Mouse (Mus musculus): ENCODE results near the gene Lmna. TPM values are rescaled to one million over a fixed set of nuclear protein-coding genes. Genes with fewer than 3 reads are reported as not detected.

Gene Lmna
- total RNA-seq, 2 experiments from 2014 or later, result 75.3 to 79.8 TPM

Small RNAs within 50 kb of the gene (microRNA-seq; reads per million reads assigned to microRNA genes)
- gene Mir1905 (0 reads per million in 2 experiments), gene Mir7011 (0 reads per million in 2 experiments)

Other genes starting within 250 kb of the Lmna start
- gene Gm38392, start 222.7 kb downstream of the Lmna start, total RNA-seq (2021), result under 1 TPM; 0.35 to 0.51 TPM
- gene Tsacc, start 213.0 kb downstream of the Lmna start, total RNA-seq (2021), result 1 to 10 TPM; 4.2 to 5.3 TPM
- gene Cct3, start 212.8 kb downstream of the Lmna start, total RNA-seq (2021), result 10 to 100 TPM; 85.5 to 97.0 TPM
- 10 to 100 TPM; 34.5 to 45.4 TPM for gene Glmp, start 184.9 kb downstream of the Lmna start, total RNA-seq (2021)
- 1 to 10 TPM; 2.0 to 2.4 TPM for gene Tmem79, start 173.8 kb downstream of the Lmna start, total RNA-seq (2021)
- gene Smg5, start 173.7 kb downstream of the Lmna start, total RNA-seq (2021), result 10 to 100 TPM; 34.8 to 35.8 TPM
- gene Paqr6, start 145.4 kb downstream of the Lmna start, total RNA-seq (2021), result under 1 TPM; 0.26 to 0.42 TPM
- gene Bglap3, start 137.2 kb downstream of the Lmna start, total RNA-seq (2021), result not detected
- not detected for gene Bglap2, start 131.3 kb downstream of the Lmna start, total RNA-seq (2021)
- not detected for gene Bglap, start 125.5 kb downstream of the Lmna start, total RNA-seq (2021)
- gene Pmf1, start 99.6 kb downstream of the Lmna start, total RNA-seq (2021), result 10 to 100 TPM; 15.1 to 20.3 TPM
- 10 to 100 TPM; 13.0 to 15.6 TPM for gene Slc25a44, start 84.8 kb downstream of the Lmna start, total RNA-seq (2021)
- 1 to 10 TPM; 1.2 to 1.4 TPM for gene Sema4a, start 48.8 kb downstream of the Lmna start, total RNA-seq (2021)
- under 1 TPM; 0.17 to 0.33 TPM for gene Mex3a, start 22.4 kb upstream of the Lmna start, total RNA-seq (2021)
- not detected for gene Rab25, start 38.3 kb upstream of the Lmna start, total RNA-seq (2021)
- gene Lamtor2, start 43.1 kb upstream of the Lmna start, total RNA-seq (2021), result 10 to 100 TPM; 70.6 to 76.1 TPM
- gene Ubqln4, start 43.8 kb upstream of the Lmna start, total RNA-seq (2021), result 10 to 100 TPM; 73.6 to 77.4 TPM
- gene Ssr2, start 65.9 kb upstream of the Lmna start, total RNA-seq (2021), result 10 to 100 TPM; 46.3 to 51.4 TPM
- gene Arhgef2, start 96.0 kb upstream of the Lmna start, total RNA-seq (2021), result 10 to 100 TPM; 18.5 to 29.3 TPM
- not detected for gene Rxfp4, start 143.2 kb upstream of the Lmna start, total RNA-seq (2021)
- 10 to 100 TPM; 19.9 to 25.0 TPM for gene Khdc4, start 175.8 kb upstream of the Lmna start, total RNA-seq (2021)
- gene Rit1, start 206.9 kb upstream of the Lmna start, total RNA-seq (2021), result 10 to 100 TPM; 16.5 to 20.5 TPM